Mouse (Mus musculus): ENCODE data around the gene Wnt4.

GRCm38 (mm10) chr4:137265116-137265515 lies 12.2 kb upstream of the Wnt4 start:
- TF ChIP-seq EP300 (IDR thresholded peaks at IDR 0.05; ENCODE audit: low read depth) (no peak), CTCF (IDR thresholded peaks at IDR 0.05; ENCODE audit: low read depth) (no peak)
